Mouse (Mus musculus): Measurements from ENCODE around the gene Marveld1.

Gene Marveld1

GRCm38 (mm10) chr19:42147170-42147768 is at the start of gene Marveld1:
TSS of gene Marveld1 (plus strand) at chr19:42147400.
- peak; percentile 45 for DNase-seq

DNA sequence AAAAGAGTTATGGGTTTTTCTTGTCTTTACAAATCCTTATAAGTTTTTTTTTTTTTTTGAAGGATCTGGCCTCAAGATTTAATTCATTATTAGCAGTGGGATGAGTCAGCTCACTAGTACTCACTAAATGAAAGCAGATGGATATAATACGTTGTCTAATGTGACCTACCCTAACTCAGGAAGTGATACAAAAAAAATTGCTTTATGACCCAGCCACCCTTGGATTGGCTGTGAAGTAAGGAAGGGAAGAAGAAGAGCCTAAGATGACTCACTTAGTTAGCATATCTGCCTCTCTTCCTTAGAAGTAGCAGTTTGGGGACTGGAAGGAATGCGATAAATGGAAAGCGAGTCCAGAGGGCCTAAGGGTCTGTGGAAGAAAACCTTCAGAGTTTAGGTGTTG is 47.8 kb upstream of the Marveld1 start:
- DNase-seq = no peak

DNA sequence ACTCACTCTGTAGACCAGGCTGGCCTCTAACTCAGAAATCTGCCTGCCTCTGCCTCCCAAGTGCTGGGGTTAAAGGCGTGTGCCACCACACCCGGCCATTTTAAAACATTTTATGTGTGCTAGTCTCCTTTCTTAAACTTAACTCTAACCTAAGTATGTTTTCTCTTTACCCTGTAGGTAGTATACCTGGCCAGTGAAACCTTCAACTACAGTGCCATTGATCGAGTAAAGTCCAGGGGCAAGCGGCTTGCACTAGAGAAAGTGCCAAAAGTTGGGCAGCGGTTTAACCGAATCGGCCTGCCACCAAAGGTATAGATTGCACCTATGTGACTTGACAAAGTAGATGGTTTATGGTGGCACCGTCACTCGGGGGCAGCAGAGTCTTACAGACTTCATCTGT is 42.5 kb upstream of the Marveld1 start:
- no peak for DNase-seq

DNA sequence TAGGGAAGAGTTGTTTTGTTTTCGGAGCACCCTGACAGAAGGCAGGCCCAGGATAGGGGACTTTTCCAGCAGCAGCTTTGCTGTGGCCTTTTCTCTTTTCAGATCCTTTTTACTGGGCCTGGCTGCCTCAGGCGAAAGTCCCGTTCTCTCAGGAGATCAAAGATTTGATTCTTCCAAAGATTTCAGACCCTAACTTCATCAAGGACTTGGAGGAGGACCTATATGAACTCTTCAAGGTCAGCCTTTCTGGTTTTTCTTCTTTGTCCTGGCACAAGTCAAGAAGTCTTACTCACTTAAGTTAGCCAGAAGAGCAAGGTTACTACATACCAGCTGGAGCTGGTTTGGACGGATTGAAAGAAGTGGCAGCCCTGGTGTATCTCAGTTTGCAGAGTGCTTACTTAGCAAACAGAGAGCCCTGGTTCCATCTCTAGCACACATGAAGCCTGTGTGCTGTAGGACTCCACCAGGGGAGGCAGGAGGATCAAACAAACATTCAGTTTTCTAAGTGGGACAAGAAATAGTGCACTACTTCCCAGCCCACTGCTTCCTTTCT is 31.3 kb upstream of the Marveld1 start:
- DNase-seq = no peak

DNA sequence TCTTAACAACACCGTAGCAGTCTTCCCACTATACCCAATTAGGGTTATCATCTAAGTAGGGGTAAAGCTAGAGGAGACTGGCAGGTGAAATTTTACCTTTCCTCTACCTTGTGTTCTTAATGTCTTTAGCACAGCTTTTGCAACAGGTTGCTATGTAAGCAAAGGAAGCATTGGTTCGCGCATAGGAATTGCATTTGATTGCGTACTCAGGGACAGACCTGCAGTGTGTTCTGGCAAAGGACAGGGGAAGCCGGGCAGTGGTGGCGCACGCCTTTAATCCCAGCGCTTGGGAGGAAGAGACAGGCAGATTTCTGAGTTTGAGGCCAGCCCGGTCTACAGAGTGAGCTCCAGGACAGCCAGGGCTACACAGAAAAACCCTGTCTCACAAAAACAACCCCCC is 29.1 kb upstream of the Marveld1 start:
- DNase-seq = no peak

DNA sequence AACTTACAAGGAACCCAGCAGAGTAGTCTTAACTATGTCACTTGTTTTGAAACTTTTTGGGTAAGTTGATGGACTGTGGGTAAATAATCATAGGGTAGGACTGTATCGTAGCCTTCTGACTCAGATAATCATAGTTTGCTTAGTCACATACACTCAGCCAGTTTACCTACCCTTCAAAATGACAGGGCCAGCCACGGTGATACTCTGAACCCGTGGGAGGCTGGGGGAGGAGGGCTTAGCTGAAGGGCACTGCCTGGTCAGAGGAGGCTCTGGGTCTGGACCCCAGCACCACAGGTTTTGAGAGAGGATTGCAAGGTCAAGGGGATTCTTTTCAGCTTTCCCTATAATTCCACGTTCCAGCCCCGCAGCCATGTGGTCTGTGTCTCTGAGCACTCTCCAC is 28.6 kb upstream of the Marveld1 start:
- no peak for DNase-seq

DNA sequence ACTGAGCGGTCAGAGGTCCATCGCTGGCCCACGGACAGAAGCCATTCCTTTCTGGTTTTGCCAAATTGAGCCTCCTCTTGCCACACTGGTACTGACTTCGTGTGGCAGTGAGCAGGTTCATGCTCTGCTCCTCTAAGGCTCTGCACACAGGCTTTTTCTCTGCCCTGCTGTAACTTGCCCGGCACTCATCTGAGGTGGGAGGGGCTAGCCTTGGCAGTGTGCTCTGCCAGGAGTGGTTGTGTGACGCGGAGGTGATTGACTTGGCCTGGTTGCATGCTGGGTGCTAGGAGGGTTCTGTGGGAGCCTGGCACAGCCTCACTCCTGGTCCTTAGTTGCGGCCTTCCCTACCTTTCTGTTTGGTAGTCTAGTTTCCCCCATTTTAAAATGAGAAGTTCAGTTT is 26.7 kb upstream of the Marveld1 start:
- no peak for DNase-seq

DNA sequence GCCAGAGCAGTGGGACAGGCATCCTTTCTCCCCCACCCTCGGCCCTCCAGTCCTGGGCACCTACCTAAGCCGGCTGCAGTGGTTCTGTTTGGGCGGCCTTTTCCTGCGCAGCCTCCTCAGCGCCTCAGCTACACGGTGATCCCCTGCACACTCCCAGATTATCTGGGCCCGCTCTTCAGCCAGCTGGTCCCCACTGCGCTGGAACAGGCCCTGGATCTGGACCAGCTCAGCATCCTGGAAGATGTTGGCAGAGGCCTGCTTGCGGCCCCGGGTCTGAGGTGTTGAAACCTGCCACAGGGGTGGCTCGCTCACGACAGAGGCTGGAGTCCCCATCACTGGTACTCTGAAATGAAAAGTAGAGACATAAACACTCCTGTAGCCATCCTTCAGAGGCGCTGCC is 22.5 kb upstream of the Marveld1 start:
- no peak for DNase-seq

GRCm38 (mm10) chr19:42125501-42126218 is 21.5 kb upstream of the Marveld1 start:
- no peak for DNase-seq

GRCm38 (mm10) chr19:42126219-42126605 is 21.0 kb upstream of the Marveld1 start:
- no peak for DNase-seq

- no peak for DNase-seq
Observed at GRCm38 (mm10) chr19:42127024-42127423, 20.2 kb upstream of the Marveld1 start.

- no peak for DNase-seq
Observed at GRCm38 (mm10) chr19:42128052-42128740, 19.0 kb upstream of the Marveld1 start.

DNA sequence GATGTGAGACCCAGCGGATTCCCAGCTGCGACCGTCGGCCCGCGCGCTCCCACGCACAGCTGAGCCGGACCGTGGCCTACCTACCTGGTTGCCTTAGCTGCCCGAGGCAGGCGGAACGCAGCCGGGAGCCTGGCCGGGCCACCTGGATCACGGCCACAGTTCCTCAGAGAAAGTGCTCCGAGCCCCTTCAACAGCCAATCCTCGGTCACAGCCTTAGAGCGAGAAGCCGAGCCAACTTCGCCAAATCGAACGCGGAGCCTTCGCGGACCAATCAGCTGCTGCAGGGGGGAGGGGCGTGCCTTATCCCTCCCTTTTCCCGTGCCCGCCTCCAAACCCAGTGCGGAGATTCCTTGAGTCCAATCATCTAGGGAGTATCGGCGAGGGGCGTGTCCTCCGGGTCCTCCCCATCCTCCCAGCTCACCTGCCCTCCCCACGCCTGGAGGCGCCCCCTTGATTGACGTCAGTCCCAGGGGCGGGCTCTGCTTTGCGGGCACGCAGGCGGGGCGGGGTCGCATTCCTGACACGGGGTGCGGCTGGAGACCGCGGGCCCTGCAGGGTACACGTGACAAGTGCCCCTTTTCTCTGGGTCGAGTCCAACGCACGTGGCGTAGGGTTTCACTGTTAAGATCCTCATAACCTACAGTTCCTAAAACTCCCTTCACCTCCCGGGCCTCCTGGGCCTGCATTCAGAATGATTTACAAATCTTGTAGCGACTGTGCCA is 18.3 kb upstream of the Marveld1 start, which contains the start of gene Avpi1:
Avpi1 (minus strand) TSS at position 273 of the 722 bp plus-strand sequence.
- DNase-seq = peak; percentile 99

GRCm38 (mm10) chr19:42129509-42130293 is 17.5 kb upstream of the Marveld1 start:
- no peak for DNase-seq

DNA sequence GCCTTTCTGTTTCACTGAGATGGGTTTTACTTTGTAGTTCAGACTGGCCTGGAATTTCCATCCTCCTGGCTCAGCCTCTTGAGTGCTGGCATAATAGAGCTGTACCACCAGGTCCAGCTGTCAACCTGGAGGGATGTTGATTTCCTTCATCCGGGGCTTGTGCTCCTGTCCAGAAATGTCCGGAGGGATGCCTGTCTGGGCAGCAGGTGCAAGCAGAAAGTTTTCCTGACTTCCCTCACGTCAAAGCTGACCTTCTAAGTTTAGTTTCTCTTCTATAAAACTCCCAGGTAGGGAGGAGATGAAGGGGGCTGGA is 16.9 kb upstream of the Marveld1 start:
- no peak for DNase-seq

DNA sequence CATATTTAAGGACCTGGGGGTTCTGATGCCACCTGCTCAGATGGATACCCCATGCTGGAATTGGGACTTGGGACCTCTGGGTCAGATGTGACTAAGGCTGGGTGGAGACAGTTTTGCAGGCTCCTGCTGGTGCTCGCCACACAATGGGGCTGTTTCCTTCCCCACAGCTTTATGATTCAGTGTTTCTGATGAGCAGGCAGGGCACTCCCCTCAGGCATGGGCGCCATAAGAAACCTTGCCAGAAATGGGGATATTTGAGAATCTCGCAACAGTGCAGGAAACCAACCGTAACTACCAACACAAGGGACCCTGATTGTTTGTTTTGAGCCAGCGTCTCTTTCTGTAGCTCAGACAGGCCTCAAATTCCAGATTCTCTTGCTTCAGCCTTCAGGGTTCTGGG is 16.1 kb upstream of the Marveld1 start:
- DNase-seq = no peak

- no peak for DNase-seq
Observed at GRCm38 (mm10) chr19:42135070-42135469, 12.1 kb upstream of the Marveld1 start.

DNA sequence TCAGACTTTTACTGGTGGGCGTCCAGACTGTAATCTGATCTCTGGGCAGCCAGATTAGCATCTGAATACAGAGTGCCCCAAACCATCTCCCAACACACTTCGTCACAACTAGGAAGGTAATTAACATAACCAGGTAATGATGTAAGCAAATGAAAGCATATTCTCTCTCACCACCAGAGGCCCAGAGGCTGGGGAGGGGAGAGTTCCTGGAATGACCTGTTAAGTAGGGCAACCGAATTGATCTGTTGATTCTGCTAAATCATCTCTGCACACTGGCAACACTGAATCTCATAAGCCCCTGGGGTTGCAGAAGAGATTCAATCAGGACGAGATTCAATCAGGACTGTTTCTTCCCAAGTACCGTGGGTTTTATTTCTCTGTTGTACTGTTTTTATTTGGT is 11.1 kb upstream of the Marveld1 start:
- DNase-seq = no peak

DNA sequence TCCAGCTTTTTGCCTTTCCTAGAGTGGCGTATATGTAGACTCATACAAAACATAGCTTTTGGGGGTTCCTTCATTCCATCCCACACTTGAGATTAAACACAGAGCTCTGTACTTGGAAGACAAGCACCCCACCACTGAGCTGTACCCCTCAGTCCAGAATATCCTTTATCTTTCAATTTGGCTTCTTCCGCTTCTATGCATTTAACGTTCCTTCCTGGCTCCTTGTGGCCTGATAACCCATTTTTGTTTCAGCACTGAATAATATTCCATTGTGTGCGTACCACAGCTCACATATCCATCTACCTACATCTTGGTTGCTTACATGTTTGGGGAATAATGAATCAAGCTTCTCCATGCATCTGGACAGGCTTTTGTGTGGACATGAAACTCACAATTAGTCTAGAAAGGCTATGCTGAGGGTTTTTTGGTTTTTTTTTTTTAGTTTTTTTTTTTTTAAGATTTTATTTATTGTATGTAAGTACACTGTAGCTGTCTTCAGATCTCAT is 10.0 kb upstream of the Marveld1 start:
- no peak for DNase-seq

- DNase-seq = no peak
Observed at GRCm38 (mm10) chr19:42138517-42139285, 8.5 kb upstream of the Marveld1 start.

GRCm38 (mm10) chr19:42139724-42140517 is 7.3 kb upstream of the Marveld1 start:
- DNase-seq = no peak

Measured in cerebellum, adult 11 months (tissue).